Mouse (Mus musculus) ES-E14 (cell line): ENCODE measurements around the gene Rras.

Source experiments
- HCFC1 ChIP-seq: IDR thresholded peaks from 2 replicates; pipeline ENCODE4 v1.6.1; 2012; ENCODE audit warnings: low read length, inconsistent platforms, borderline replicate concordance; ENCODE audit not compliant: insufficient read depth
- MAFK ChIP-seq: IDR thresholded peaks from 2 replicates; pipeline ENCODE4 v1.6.1; 2014; ENCODE audit warnings: mild to moderate bottlenecking, low read depth, low read length, inconsistent platforms; ENCODE audit not compliant: insufficient read depth
- ZC3H11A ChIP-seq: IDR thresholded peaks from 2 replicates; pipeline ENCODE4 v1.6.1; 2012; ENCODE audit warnings: low read depth, mild to moderate bottlenecking, inconsistent platforms, low read length, borderline replicate concordance
- ZNF384 ChIP-seq: IDR thresholded peaks from 2 replicates; pipeline ENCODE4 v1.6.1; 2012; ENCODE audit warnings: low read depth, low read length, inconsistent platforms

- TF ChIP-seq MAFK = no peak
- no peak for TF ChIP-seq ZNF384
- TF ChIP-seq ZC3H11A = no peak
- no peak for TF ChIP-seq HCFC1
These were observed 11.3 kb upstream of the Rras start for GRCm38 (mm10) chr7:45006503-45006902.
